Mouse (Mus musculus) midbrain, embryonic 12.5 days (tissue): ENCODE data around the gene Mapkapk5. TPM values are rescaled to one million over a fixed set of nuclear protein-coding genes. Genes with fewer than 3 reads are reported as not detected.

Source experiments
- polyA plus RNA-seq: library from polyadenylated mRNA; unstranded; fragments of >200 nt; fragmentation: Nextera tagmentation; extraction: Ambion mirVana; gene quantifications from 2 replicates; pipeline ENCODE4 v1.2.1, GENCODE M21; 2016

The Mapkapk5 gene
- polyA plus RNA-seq, 1 experiment from 2014 or later: 56.4 TPM

Other genes starting within 250 kb of the Mapkapk5 start
- 124 TPM in 2 replicates for gene Trafd1, start 160.3 kb downstream of the Mapkapk5 start, polyA plus RNA-seq
- gene Naa25, start 148.0 kb downstream of the Mapkapk5 start, polyA plus RNA-seq: 46.0 and 48.3 TPM in 2 replicates
- 0.96 and 1.1 TPM in 2 replicates for gene Tmem116, start 94.0 kb downstream of the Mapkapk5 start, polyA plus RNA-seq
- gene Erp29, start 93.4 kb downstream of the Mapkapk5 start, polyA plus RNA-seq: 130 and 137 TPM in 2 replicates
- 0.07 TPM in 1 of 2 replicates, not detected in the other for gene Adam1b, start 42.5 kb downstream of the Mapkapk5 start, polyA plus RNA-seq
- gene Adam1a, start 423 bp downstream of the Mapkapk5 start, polyA plus RNA-seq: 3.0 and 3.4 TPM in 2 replicates
- not detected in 2 replicates for gene Gm42878, start 423 bp downstream of the Mapkapk5 start, polyA plus RNA-seq
- gene Aldh2, start 47.9 kb upstream of the Mapkapk5 start, polyA plus RNA-seq: 92.5 and 94.1 TPM in 2 replicates
- 1.3 and 1.7 TPM in 2 replicates for gene Acad12, start 73.0 kb upstream of the Mapkapk5 start, polyA plus RNA-seq
- 1.9 and 2.3 TPM in 2 replicates for gene Acad10, start 114.6 kb upstream of the Mapkapk5 start, polyA plus RNA-seq
- gene Brap, start 114.7 kb upstream of the Mapkapk5 start, polyA plus RNA-seq: 49.0 and 51.5 TPM in 2 replicates
- 68.1 and 77.6 TPM in 2 replicates for gene Atxn2, start 165.4 kb upstream of the Mapkapk5 start, polyA plus RNA-seq